Comparison of ENCODE assay signal across 9 mouse cellular contexts in genomic region chr15:89480584-89480983, GRCm38 (mm10). TPM values are rescaled to one million over a fixed set of nuclear protein-coding genes. Genes with fewer than 3 reads are reported as not detected.
DNase-seq lines count a peak whose midpoint lies in the region; ATAC-seq and TF ChIP-seq lines count a peak whose summit lies in the region.
"Had no signal": no experiment of that assay in that cellular context is flagged by ENCODE, and none has a peak within 500 bp of the region (broad histone marks: within the 10 kb centered on the region; RNA-seq: fewer than 3 reads in every experiment).

No protein-coding gene starts in this region.

- no peaks in the 10 kb centered on the region for H3K9me3 ChIP-seq in ES-Bruce4 (replicated peaks; ENCODE audit: control insufficient read depth, insufficient read depth, low read length, poor library complexity, severe bottlenecking)
- H3K9me3 ChIP-seq in kidney, postnatal 0 days (replicated peaks; ENCODE audit: low read length), result no peaks in the 10 kb centered on the region
- no peaks in the 10 kb centered on the region for H3K9me3 ChIP-seq in midbrain, embryonic 10.5 days (replicated peaks)
- no peaks in the 10 kb centered on the region for H3K9me3 ChIP-seq in midbrain, embryonic 11.5 days (ENCODE audit: control insufficient read depth, low read length)

- no peak overlapping the region for H3K9ac ChIP-seq in ES-Bruce4 (ENCODE audit: low read depth, poor library complexity, severe bottlenecking)
- no peak overlapping the region for H3K9ac ChIP-seq in kidney, postnatal 0 days (ENCODE audit: low read depth, low read length)
- no peak overlapping the region for H3K9ac ChIP-seq in midbrain, embryonic 11.5 days (ENCODE audit: low read length)
- H3K9ac ChIP-seq: limb, embryonic 12.5 days had no signal

- no peak for TF ChIP-seq EP300 in ES-Bruce4 (IDR thresholded peaks at IDR 0.05; ENCODE audit: insufficient read depth, low read depth, low read length)

- no peak for TF ChIP-seq POLR2A in ES-Bruce4 (IDR thresholded peaks at IDR 0.05; ENCODE audit: insufficient read depth, low read length)

- H3K4me2 ChIP-seq in kidney, postnatal 0 days (ENCODE audit: low read length), result no peak overlapping the region
- no peak overlapping the region for H3K4me2 ChIP-seq in midbrain, embryonic 11.5 days
- H3K4me2 ChIP-seq: limb, embryonic 12.5 days had no signal

- no peak overlapping the region for H3K27ac ChIP-seq in ES-Bruce4 (ENCODE audit: insufficient read depth, low read length)
- peak overlapping the region; percentile 51 for H3K27ac ChIP-seq in kidney, postnatal 0 days
- no peak overlapping the region for H3K27ac ChIP-seq in midbrain, embryonic 10.5 days (replicated peaks)
- H3K27ac ChIP-seq in midbrain, embryonic 11.5 days (ENCODE audit: low read depth, low read length), result no peak overlapping the region
- H3K27ac ChIP-seq: limb, embryonic 12.5 days had no signal

- H3K27me3 ChIP-seq in ES-Bruce4 (ENCODE audit: control insufficient read depth, insufficient read depth, low read length, poor library complexity, severe bottlenecking), result no peaks in the 10 kb centered on the region
- H3K27me3 ChIP-seq in kidney, postnatal 0 days (ENCODE audit: insufficient read depth, low read length), result no peaks in the 10 kb centered on the region
- H3K27me3 ChIP-seq in midbrain, embryonic 10.5 days (ENCODE audit: low read depth, poor library complexity, severe bottlenecking), result peaks cover 13% of the 10 kb centered on the region
- H3K27me3 ChIP-seq in midbrain, embryonic 11.5 days (ENCODE audit: control insufficient read depth, insufficient read depth, low read length), result no peaks in the 10 kb centered on the region

- no peak for TF ChIP-seq CTCF in ES-Bruce4 (IDR thresholded peaks at IDR 0.05; ENCODE audit: low read depth, low read length)
- no peak for TF ChIP-seq CTCF in kidney, postnatal 0 days (IDR thresholded peaks at IDR 0.05; ENCODE audit: low read depth)

- H3K36me3 ChIP-seq in ES-Bruce4 (ENCODE audit: control insufficient read depth, insufficient read depth, low read length, poor library complexity, severe bottlenecking), result no peaks in the 10 kb centered on the region
- H3K36me3 ChIP-seq in kidney, postnatal 0 days (ENCODE audit: insufficient read depth, low read length), result no peaks in the 10 kb centered on the region
- no peaks in the 10 kb centered on the region for H3K36me3 ChIP-seq in midbrain, embryonic 10.5 days
- H3K36me3 ChIP-seq in midbrain, embryonic 11.5 days (ENCODE audit: control insufficient read depth, insufficient read depth, low read length), result no peaks in the 10 kb centered on the region
- H3K36me3 ChIP-seq: limb, embryonic 12.5 days had no signal

- peaks cover 5% of the 10 kb centered on the region for H3K4me1 ChIP-seq in ES-Bruce4 (ENCODE audit: control insufficient read depth, insufficient read depth, low read length)
- no peaks in the 10 kb centered on the region for H3K4me1 ChIP-seq in kidney, postnatal 0 days (replicated peaks; ENCODE audit: insufficient read depth, low read length)
- H3K4me1 ChIP-seq in midbrain, embryonic 10.5 days, result peaks cover 20% of the 10 kb centered on the region
- H3K4me1 ChIP-seq in midbrain, embryonic 11.5 days (ENCODE audit: control insufficient read depth, insufficient read depth, low read length), result peaks cover 2% of the 10 kb centered on the region; the same call in 1 of the 2 replicates

- WGBS in kidney, postnatal 0 days, result 52% methylated on average over 8 of the region's 8 CpGs
- 89% methylated on average over 8 of the region's 8 CpGs for WGBS in midbrain, embryonic 10.5 days
- 85% methylated on average over 8 of the region's 8 CpGs for WGBS in midbrain, embryonic 11.5 days

- peak overlapping the region; percentile 4 for H3K4me3 ChIP-seq in ES-Bruce4 (ENCODE audit: low read depth, low read length)
- H3K4me3 ChIP-seq in kidney, postnatal 0 days (replicated peaks; ENCODE audit: low read depth, low read length), result no peak overlapping the region
- no peak overlapping the region for H3K4me3 ChIP-seq in midbrain, embryonic 10.5 days
- H3K4me3 ChIP-seq in midbrain, embryonic 11.5 days (ENCODE audit: low read depth, low read length), result no peak overlapping the region
- H3K4me3 ChIP-seq: limb, embryonic 12.5 days had no signal

- peak; percentile 84 for DNase-seq in adrenal gland, adult 2 months
- DNase-seq in gastrocnemius, postnatal 36 days, result peak; percentile 61
- peak; percentile 31 for DNase-seq in kidney, postnatal 0 days (ENCODE audit: low spot score)
- no peak for DNase-seq in c-Kit-positive CD71-positive TER-119-positive erythroid progenitor cells, embryonic 14.5 days (ENCODE audit: low spot score)
- no peak for DNase-seq in midbrain, embryonic 10.5 days (ENCODE audit: low spot score)
- no peak for DNase-seq in midbrain, embryonic 11.5 days (ENCODE audit: low spot score, missing footprints)
- DNase-seq in spleen, postnatal 4 days (ENCODE audit: low spot score in 2 of 2), result no peak

- ATAC-seq in kidney, postnatal 0 days (replicated peaks; ENCODE audit: low FRiP score, low read depth), result peak; percentile 7; the same call in 1 of the 2 replicates
- ATAC-seq in midbrain, embryonic 11.5 days (ENCODE audit: low FRiP score), result no peak

- intact Hi-C loops in gastrocnemius, postnatal 36 days (cut with DNase I), result no loop called here

RNA-seq across cellular contexts. Expression of gene Arsa, which starts 3.4 kb away (rescaled TPM):
- 17.9 and 24.9 TPM in 2 replicates for polyA plus RNA-seq in ES-Bruce4 (2011; ENCODE audit: insufficient read depth, insufficient read length, low read depth, missing spikeins)
- total RNA-seq in adrenal gland, adult 2 months (2021), result 10 to 100 TPM; 16.6 to 24.5 TPM
- 57.6 and 67.8 TPM in 2 replicates for polyA plus RNA-seq in adrenal gland, adult 2 months (2012; rRNA removed)
- total RNA-seq in gastrocnemius, postnatal 36 days (2021), result 1 to 10 TPM; 3.0 to 3.8 TPM
- 13.0 and 13.9 TPM in 2 replicates for polyA plus RNA-seq in kidney, postnatal 0 days (2015; fragmentation: Nextera tagmentation; extraction: Ambion mirVana)
- polyA plus RNA-seq in midbrain, embryonic 10.5 days (2016; fragmentation: Nextera tagmentation; extraction: Ambion mirVana), result 13.5 and 14.0 TPM in 2 replicates
- polyA plus RNA-seq in midbrain, embryonic 11.5 days (2014; fragmentation: Nextera tagmentation; extraction: Ambion mirVana), result 7.4 and 9.4 TPM in 2 replicates

RNA-seq across cellular contexts. Expression of gene Shank3, which starts 18.8 kb away (rescaled TPM):
- 4.4 and 5.6 TPM in 2 replicates for polyA plus RNA-seq in ES-Bruce4 (2011; ENCODE audit: insufficient read depth, insufficient read length, low read depth, missing spikeins)
- 10 to 100 TPM; 32.7 to 36.9 TPM for total RNA-seq in adrenal gland, adult 2 months (2021)
- polyA plus RNA-seq in adrenal gland, adult 2 months (2012; rRNA removed), result 50.9 and 64.1 TPM in 2 replicates
- total RNA-seq in gastrocnemius, postnatal 36 days (2021), result 10 to 100 TPM; 14.4 to 15.5 TPM
- polyA plus RNA-seq in kidney, postnatal 0 days (2015; fragmentation: Nextera tagmentation; extraction: Ambion mirVana), result 1.0 and 1.2 TPM in 2 replicates
- polyA plus RNA-seq in midbrain, embryonic 10.5 days (2016; fragmentation: Nextera tagmentation; extraction: Ambion mirVana), result 2.1 and 2.6 TPM in 2 replicates
- 2.2 TPM in 2 replicates for polyA plus RNA-seq in midbrain, embryonic 11.5 days (2014; fragmentation: Nextera tagmentation; extraction: Ambion mirVana)

RNA-seq across cellular contexts. Expression of gene Mapk8ip2, which starts 26.9 kb away (rescaled TPM):
- 4.2 and 4.9 TPM in 2 replicates for polyA plus RNA-seq in ES-Bruce4 (2011; ENCODE audit: insufficient read depth, insufficient read length, low read depth, missing spikeins)
- total RNA-seq in adrenal gland, adult 2 months (2021), result 10 to 100 TPM in 1 of 2 experiments, 1 to 10 TPM in 1; 8.7 to 10.5 TPM
- polyA plus RNA-seq in adrenal gland, adult 2 months (2012; rRNA removed), result 4.4 and 7.1 TPM in 2 replicates
- under 1 TPM; 0.28 to 0.30 TPM for total RNA-seq in gastrocnemius, postnatal 36 days (2021)
- polyA plus RNA-seq in kidney, postnatal 0 days (2015; fragmentation: Nextera tagmentation; extraction: Ambion mirVana), result 0.34 and 0.55 TPM in 2 replicates
- 26.4 and 38.3 TPM in 2 replicates for polyA plus RNA-seq in midbrain, embryonic 10.5 days (2016; fragmentation: Nextera tagmentation; extraction: Ambion mirVana)
- 23.6 TPM in 2 replicates for polyA plus RNA-seq in midbrain, embryonic 11.5 days (2014; fragmentation: Nextera tagmentation; extraction: Ambion mirVana)

RNA-seq across cellular contexts. Expression of gene Chkb, which starts 50.9 kb away (rescaled TPM):
- polyA plus RNA-seq in ES-Bruce4 (2011; ENCODE audit: insufficient read depth, insufficient read length, low read depth, missing spikeins), result 41.3 and 45.7 TPM in 2 replicates
- total RNA-seq in adrenal gland, adult 2 months (2021), result 10 to 100 TPM; 50.7 to 66.8 TPM
- 39.4 and 52.6 TPM in 2 replicates for polyA plus RNA-seq in adrenal gland, adult 2 months (2012; rRNA removed)
- 10 to 100 TPM; 20.8 to 30.0 TPM for total RNA-seq in gastrocnemius, postnatal 36 days (2021)
- polyA plus RNA-seq in kidney, postnatal 0 days (2015; fragmentation: Nextera tagmentation; extraction: Ambion mirVana), result 64.5 and 65.1 TPM in 2 replicates
- polyA plus RNA-seq in midbrain, embryonic 10.5 days (2016; fragmentation: Nextera tagmentation; extraction: Ambion mirVana), result 44.1 and 53.4 TPM in 2 replicates
- 48.3 and 49.6 TPM in 2 replicates for polyA plus RNA-seq in midbrain, embryonic 11.5 days (2014; fragmentation: Nextera tagmentation; extraction: Ambion mirVana)

RNA-seq across cellular contexts. Expression of gene Gm44502, which starts 51.1 kb away (rescaled TPM):
- not detected in 2 replicates for polyA plus RNA-seq in ES-Bruce4 (2011; ENCODE audit: insufficient read depth, insufficient read length, low read depth, missing spikeins)
- total RNA-seq in adrenal gland, adult 2 months (2021), result 1 to 10 TPM in 1 of 2 experiments, not detected in 1; 5.8 TPM
- polyA plus RNA-seq in adrenal gland, adult 2 months (2012; rRNA removed), result 8.2 and 10.6 TPM in 2 replicates
- total RNA-seq in gastrocnemius, postnatal 36 days (2021), result 1 to 10 TPM in 1 of 2 experiments, not detected in 1; 1.5 TPM
- polyA plus RNA-seq in kidney, postnatal 0 days (2015; fragmentation: Nextera tagmentation; extraction: Ambion mirVana), result not detected in 2 replicates
- 0.20 TPM in 1 of 2 replicates, not detected in the other for polyA plus RNA-seq in midbrain, embryonic 10.5 days (2016; fragmentation: Nextera tagmentation; extraction: Ambion mirVana)
- not detected in 2 replicates for polyA plus RNA-seq in midbrain, embryonic 11.5 days (2014; fragmentation: Nextera tagmentation; extraction: Ambion mirVana)
- polyA plus RNA-seq: limb, embryonic 12.5 days had no signal

Comparison
In these comparisons a context has a peak if more than half of its experiments do, and no peak if none do; other contexts are left out.
1. DNase-seq: peak in adrenal gland, adult 2 months (single experiment), gastrocnemius, postnatal 36 days (2 of 2) and kidney, postnatal 0 days (single experiment); none in c-Kit-positive CD71-positive TER-119-positive erythroid progenitor cells, embryonic 14.5 days (single experiment), midbrain, embryonic 10.5 days (single experiment), midbrain, embryonic 11.5 days (single experiment) and spleen, postnatal 4 days (0 of 2).